Mouse (Mus musculus): ENCODE results near the gene Fat4. TPM values are rescaled to one million over a fixed set of nuclear protein-coding genes. Genes with fewer than 3 reads are reported as not detected.

The Fat4 gene
- total and polyA plus RNA-seq, 2 experiments from 2014 or later: 1.0 to 16.1 TPM

GRCm38 (mm10) chr3:38936485-38936884, 49.7 kb downstream of the Fat4 start:
- ATAC-seq (ENCODE audit: insufficient read depth, low read depth) (no peak), DNase-seq (ENCODE audit: low spot score) (no peak)
- Histone ChIP-seq H3K9me3 (replicated peaks; ENCODE audit: control insufficient read depth, low read length) (no peaks in the 10 kb centered on the region), H3K27me3 (ENCODE audit: control insufficient read depth, insufficient read depth, low read length) (no peaks in the 10 kb centered on the region), H3K4me2 (ENCODE audit: low read depth, low read length) (peak overlapping the region; percentile 21), H3K27ac (ENCODE audit: low read depth) (peak overlapping the region; percentile 7; the same call in 1 of the 2 replicates), H3K36me3 (replicated peaks; ENCODE audit: control insufficient read depth, insufficient read depth, low read length) (no peaks in the 10 kb centered on the region), H3K9ac (replicated peaks; ENCODE audit: low read depth, low read length) (no peak overlapping the region), H3K4me1 (ENCODE audit: control insufficient read depth, insufficient read depth) (peaks cover 17% of the 10 kb centered on the region; the same call in 1 of the 2 replicates), H3K4me3 (ENCODE audit: low read depth, low read length) (no peak overlapping the region)
- TF ChIP-seq EP300 (IDR thresholded peaks at IDR 0.05; ENCODE audit: low read depth): no peak
- TF ChIP-seq CTCF (IDR thresholded peaks at IDR 0.05; ENCODE audit: low read depth): no peak
- 58% methylated on average over 7 of the region's 7 CpGs for WGBS

GRCm38 (mm10) chr3:38937159-38937558, 50.4 kb downstream of the Fat4 start:
- Histone ChIP-seq H3K36me3 (replicated peaks; ENCODE audit: control insufficient read depth, insufficient read depth, low read length) (no peaks in the 10 kb centered on the region), H3K9ac (replicated peaks; ENCODE audit: low read depth, low read length) (no peak overlapping the region), H3K27ac (ENCODE audit: low read depth) (peak overlapping the region; percentile 7; the same call in 1 of the 2 replicates), H3K9me3 (replicated peaks; ENCODE audit: control insufficient read depth, low read length) (no peaks in the 10 kb centered on the region), H3K4me3 (ENCODE audit: low read depth, low read length) (no peak overlapping the region), H3K4me1 (ENCODE audit: control insufficient read depth, insufficient read depth) (peaks cover 17% of the 10 kb centered on the region; the same call in 1 of the 2 replicates), H3K4me2 (ENCODE audit: low read depth, low read length) (peak overlapping the region; percentile 21; the same call in 1 of the 2 replicates), H3K27me3 (ENCODE audit: control insufficient read depth, insufficient read depth, low read length) (no peaks in the 10 kb centered on the region)
- no peak for TF ChIP-seq CTCF (IDR thresholded peaks at IDR 0.05; ENCODE audit: low read depth)
- TF ChIP-seq EP300 (IDR thresholded peaks at IDR 0.05; ENCODE audit: low read depth): peak; percentile 63; the same call in 1 of the 2 replicates
- peak; percentile 33; the same call in 1 of the 2 replicates for ATAC-seq (ENCODE audit: insufficient read depth, low read depth)
- DNase-seq (ENCODE audit: low spot score): no peak
- 66% methylated on average over 8 of the region's 8 CpGs for WGBS

DNA sequence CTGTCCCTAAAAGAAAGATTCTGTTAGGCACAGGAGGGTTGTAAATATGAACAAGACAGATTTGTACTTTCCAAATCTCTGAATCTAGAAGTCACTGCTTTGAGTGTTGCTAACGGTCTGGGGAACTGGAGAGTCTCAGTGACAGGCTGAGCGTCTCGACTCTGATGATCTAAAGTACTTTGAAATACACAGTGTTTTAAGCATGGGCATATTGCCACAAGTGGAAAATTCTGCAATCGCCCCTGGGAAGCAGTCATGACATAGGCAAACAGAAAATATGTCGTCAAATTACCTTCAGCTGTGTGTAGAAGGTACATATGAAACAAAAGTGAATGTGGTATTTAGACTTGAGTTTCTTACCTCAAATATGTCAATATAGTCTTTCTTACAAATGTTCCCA, 51.4 kb downstream of the Fat4 start:
- H3K4me1 ChIP-seq (ENCODE audit: control insufficient read depth, insufficient read depth): peaks cover 17% of the 10 kb centered on the region; the same call in 1 of the 2 replicates
- H3K27me3 ChIP-seq (ENCODE audit: control insufficient read depth, insufficient read depth, low read length): no peaks in the 10 kb centered on the region
- no peak overlapping the region for H3K4me3 ChIP-seq (ENCODE audit: low read depth, low read length)
- no peak overlapping the region for H3K4me2 ChIP-seq (ENCODE audit: low read depth, low read length)
- no peaks in the 10 kb centered on the region for H3K36me3 ChIP-seq (replicated peaks; ENCODE audit: control insufficient read depth, insufficient read depth, low read length)
- H3K9ac ChIP-seq (replicated peaks; ENCODE audit: low read depth, low read length): no peak overlapping the region
- WGBS: 40% methylated on average over 5 of the region's 5 CpGs
- DNase-seq (ENCODE audit: low spot score) (no peak), ATAC-seq (ENCODE audit: insufficient read depth, low read depth) (no peak)
- H3K9me3 ChIP-seq (replicated peaks; ENCODE audit: control insufficient read depth, low read length): no peaks in the 10 kb centered on the region
- no peak overlapping the region for H3K27ac ChIP-seq (ENCODE audit: low read depth)
- no peak for TF ChIP-seq EP300 (IDR thresholded peaks at IDR 0.05; ENCODE audit: low read depth)
- no peak for TF ChIP-seq CTCF (IDR thresholded peaks at IDR 0.05; ENCODE audit: low read depth)

DNA sequence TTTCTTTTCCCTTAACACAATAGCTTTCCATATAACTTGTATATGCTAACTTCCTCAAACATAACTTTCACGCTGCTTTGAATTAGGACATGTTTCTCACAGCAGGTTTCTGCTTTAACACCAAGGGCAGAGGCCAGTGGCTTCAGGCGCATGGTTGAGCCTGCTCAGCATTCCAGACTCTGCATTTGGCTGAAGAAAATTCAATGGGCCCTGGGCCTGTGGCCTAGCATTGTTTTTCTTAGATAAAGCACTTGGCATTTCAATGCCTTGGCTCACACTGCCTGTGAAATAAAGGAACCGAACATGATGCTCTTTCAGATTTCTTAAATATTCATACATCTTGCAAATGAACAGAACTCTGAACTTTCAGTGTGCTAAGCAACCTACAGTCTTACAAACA, 52.8 kb downstream of the Fat4 start:
- Histone ChIP-seq H3K9me3 (replicated peaks; ENCODE audit: control insufficient read depth, low read length) (no peaks in the 10 kb centered on the region), H3K27ac (ENCODE audit: low read depth) (0 out of 2 replicates have a peak overlapping the region, but pooled peaks have one; percentile 7), H3K36me3 (replicated peaks; ENCODE audit: control insufficient read depth, insufficient read depth, low read length) (no peaks in the 10 kb centered on the region), H3K9ac (replicated peaks; ENCODE audit: low read depth, low read length) (no peak overlapping the region), H3K4me1 (ENCODE audit: control insufficient read depth, insufficient read depth) (peaks cover 17% of the 10 kb centered on the region; the same call in 1 of the 2 replicates), H3K4me2 (ENCODE audit: low read depth, low read length) (no peak overlapping the region), H3K27me3 (ENCODE audit: control insufficient read depth, insufficient read depth, low read length) (no peaks in the 10 kb centered on the region), H3K4me3 (ENCODE audit: low read depth, low read length) (no peak overlapping the region)
- 15% methylated on average over 3 of the region's 3 CpGs for WGBS
- 0 out of 2 replicates have a peak, but pooled peaks have one; percentile 30 for ATAC-seq (ENCODE audit: insufficient read depth, low read depth)
- TF ChIP-seq EP300 (IDR thresholded peaks at IDR 0.05; ENCODE audit: low read depth) (no peak), CTCF (IDR thresholded peaks at IDR 0.05; ENCODE audit: low read depth) (no peak)
- DNase-seq (ENCODE audit: low spot score): no peak

GRCm38 (mm10) chr3:38940327-38940726, 53.6 kb downstream of the Fat4 start:
- Histone ChIP-seq H3K27ac (ENCODE audit: low read depth) (no peak overlapping the region), H3K27me3 (ENCODE audit: control insufficient read depth, insufficient read depth, low read length) (no peaks in the 10 kb centered on the region), H3K4me3 (ENCODE audit: low read depth, low read length) (no peak overlapping the region), H3K4me2 (ENCODE audit: low read depth, low read length) (no peak overlapping the region), H3K4me1 (ENCODE audit: control insufficient read depth, insufficient read depth) (peaks cover 17% of the 10 kb centered on the region; the same call in 1 of the 2 replicates), H3K36me3 (replicated peaks; ENCODE audit: control insufficient read depth, insufficient read depth, low read length) (no peaks in the 10 kb centered on the region), H3K9me3 (replicated peaks; ENCODE audit: control insufficient read depth, low read length) (no peaks in the 10 kb centered on the region), H3K9ac (replicated peaks; ENCODE audit: low read depth, low read length) (no peak overlapping the region)
- TF ChIP-seq CTCF (IDR thresholded peaks at IDR 0.05; ENCODE audit: low read depth) (no peak), EP300 (IDR thresholded peaks at IDR 0.05; ENCODE audit: low read depth) (no peak)
- ATAC-seq (ENCODE audit: insufficient read depth, low read depth) (no peak), DNase-seq (ENCODE audit: low spot score) (no peak)
- WGBS: 40% methylated on average over 1 of the region's 1 CpGs

DNA sequence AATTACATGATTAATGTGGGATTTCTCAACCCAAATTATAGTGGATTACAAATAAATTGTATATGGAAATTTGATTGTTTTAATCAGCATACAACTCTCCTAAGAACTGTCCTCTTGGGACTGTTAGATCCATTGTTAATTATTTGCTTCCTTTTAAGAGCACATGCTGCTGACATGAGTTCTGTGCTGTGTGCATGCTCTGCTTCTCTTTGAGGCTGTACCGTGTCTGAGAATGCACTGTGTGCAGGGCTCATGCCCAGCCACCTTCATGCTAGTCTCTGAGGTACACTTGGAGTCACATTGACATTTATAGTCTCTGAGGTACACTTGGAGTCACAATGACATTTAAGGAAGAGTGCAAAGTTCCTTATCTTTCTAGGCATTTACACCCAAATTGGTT, 58.4 kb downstream of the Fat4 start:
- H3K9me3 ChIP-seq (replicated peaks; ENCODE audit: control insufficient read depth, low read length): no peaks in the 10 kb centered on the region
- H3K4me2 ChIP-seq (ENCODE audit: low read depth, low read length): no peak overlapping the region
- ATAC-seq (ENCODE audit: insufficient read depth, low read depth): no peak
- 0 out of 2 replicates have a peak, but pooled peaks cover under 1% of the 10 kb centered on the region for H3K4me1 ChIP-seq (ENCODE audit: control insufficient read depth, insufficient read depth)
- TF ChIP-seq EP300 (IDR thresholded peaks at IDR 0.05; ENCODE audit: low read depth): no peak
- no peak for TF ChIP-seq CTCF (IDR thresholded peaks at IDR 0.05; ENCODE audit: low read depth)
- H3K36me3 ChIP-seq (replicated peaks; ENCODE audit: control insufficient read depth, insufficient read depth, low read length): no peaks in the 10 kb centered on the region
- no peak for DNase-seq (ENCODE audit: low spot score)
- no peak overlapping the region for H3K9ac ChIP-seq (replicated peaks; ENCODE audit: low read depth, low read length)
- no peak overlapping the region for H3K27ac ChIP-seq (ENCODE audit: low read depth)
- WGBS: 56% methylated on average over 1 of the region's 1 CpGs
- no peak overlapping the region for H3K4me3 ChIP-seq (ENCODE audit: low read depth, low read length)
- H3K27me3 ChIP-seq (ENCODE audit: control insufficient read depth, insufficient read depth, low read length): no peaks in the 10 kb centered on the region
